Mouse (Mus musculus): ENCODE data around the gene Dner.

DNA sequence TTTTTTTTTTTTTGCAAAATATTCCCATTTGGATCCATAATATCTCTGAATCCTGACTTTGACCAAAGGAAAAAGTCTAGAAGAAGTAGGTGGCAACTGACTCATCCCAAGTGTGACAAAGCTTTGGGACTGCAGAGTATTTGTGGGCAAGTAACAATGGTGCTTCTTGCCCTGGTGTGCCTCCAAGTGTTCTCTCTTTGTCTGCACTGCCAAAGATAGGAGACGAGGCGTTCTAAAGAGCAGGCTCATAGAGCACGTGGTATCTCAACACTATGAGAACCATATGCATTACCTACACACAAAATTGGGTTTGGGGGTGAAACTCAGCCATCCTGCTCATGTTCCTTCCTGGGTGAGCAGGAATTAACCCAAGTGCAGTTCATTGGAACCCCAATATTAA, 221.7 kb downstream of the Dner start:
- TF ChIP-seq CTCF (IDR thresholded peaks at IDR 0.05; ENCODE audit: low read depth, low read length) (no peak), POLR2A (IDR thresholded peaks at IDR 0.05; ENCODE audit: borderline replicate concordance, low read depth, low read length) (no peak)

Data from bone marrow macrophage, adult 2 months (primary cell).